9 mouse cellular contexts compared by ENCODE assay signal in genomic region chr1:37250643-37251310, GRCm38 (mm10). TPM values are rescaled to one million over a fixed set of nuclear protein-coding genes. Genes with fewer than 3 reads are reported as not detected.
A peak's percentile ranks its signal among the peaks of the same experiment; 100 is the strongest.
DNase-seq lines count a peak whose midpoint lies in the region; TF ChIP-seq lines count a peak whose summit lies in the region.
"Had no signal": no experiment of that assay in that cellular context is flagged by ENCODE, and none has a peak within 500 bp of the region (broad histone marks: within the 10 kb centered on the region; RNA-seq: fewer than 3 reads in every experiment).

No protein-coding gene starts in this region.

- H3K27ac ChIP-seq in layer of hippocampus, adult 2 months: no peak overlapping the region

- intact Hi-C loops in gastrocnemius, postnatal 36 days (cut with DNase I): loop anchor here (2.0 kb wide), 1 partner anchor 466 kb away; no protein-coding TSS in a partner anchor

- peak; percentile 91 for TF ChIP-seq CTCF in layer of hippocampus, adult 2 months (conservative IDR thresholded peaks at IDR 0.05)

- no peak overlapping the region for H3K4me3 ChIP-seq in layer of hippocampus, adult 2 months

- DNase-seq in CD8-positive naive resting alpha-beta T cell, adult 2 months (ENCODE audit: low read depth in 2 of 2, low spot score in 2 of 2): peak; percentile 64 to 74
- peak; percentile 67 for DNase-seq in adrenal gland, adult 2 months
- peak; percentile 91 for DNase-seq in embryo, embryonic 10 days (ENCODE audit: low spot score)
- DNase-seq in gastrocnemius, postnatal 36 days: peak; percentile 71 to 76
- DNase-seq in layer of hippocampus, adult 2 months (ENCODE audit: low spot score in 2 of 2): peak; percentile 76 to 91
- peak; percentile 72 for DNase-seq in lung, postnatal 25 days (ENCODE audit: low spot score)
- peak; percentile 77 for DNase-seq in retina, postnatal 7 days (ENCODE audit: low read depth, low spot score)
- DNase-seq in thymus, postnatal 36 days: peak; percentile 59 to 67

RNA-seq across cellular contexts. Expression of gene Cnga3, which starts 36.5 kb away (rescaled TPM):
- total RNA-seq in adrenal gland, adult 2 months (2021): 1 to 10 TPM; 1.1 to 2.6 TPM
- polyA plus RNA-seq in adrenal gland, adult 2 months (2012; rRNA removed): 0.32 and 0.61 TPM in 2 replicates
- under 1 TPM; 0.32 to 0.46 TPM for total RNA-seq in gastrocnemius, postnatal 36 days (2021)
- total RNA-seq in layer of hippocampus, adult 2 months (2021): under 1 TPM; 0.38 to 0.66 TPM
- polyA plus RNA-seq: heart, embryonic 16.5 days had no signal

RNA-seq across cellular contexts. Expression of gene Inpp4a, which starts 48.9 kb away (rescaled TPM):
- total RNA-seq in adrenal gland, adult 2 months (2021): 10 to 100 TPM; 19.1 to 23.6 TPM
- polyA plus RNA-seq in adrenal gland, adult 2 months (2012; rRNA removed): 13.3 and 14.0 TPM in 2 replicates
- total RNA-seq in gastrocnemius, postnatal 36 days (2021): 10 to 100 TPM; 16.3 to 21.5 TPM
- 100 to 1,000 TPM; 168 TPM for total RNA-seq in layer of hippocampus, adult 2 months (2021)

Comparison
In these comparisons a context has a peak if more than half of its experiments do, and no peak if none do; other contexts are left out.
1. RNA of gene Inpp4a, which starts 48.9 kb away (total RNA-seq): 168 TPM in layer of hippocampus, adult 2 months; 19.1 to 23.6 TPM in adrenal gland, adult 2 months and 16.3 to 21.5 TPM in gastrocnemius, postnatal 36 days; every median in the first group is over 4 times any median in the second.
2. Peak in every context shown above with its lines, with median percentiles within 50 percentile points of each other: DNase-seq.